Mouse (Mus musculus) ES-Bruce4 (cell line): ENCODE results near the gene Tlk1.

ENCODE experiments used
- CTCF ChIP-seq: IDR thresholded peaks from one replicate; pipeline ENCODE4 v1.8.1; 2011; ENCODE audit warnings: low read depth, low read length
- EP300 ChIP-seq: IDR thresholded peaks from 2 replicates; pipeline ENCODE4 v1.6.1; 2011; ENCODE audit warnings: low read depth, low read length; ENCODE audit not compliant: insufficient read depth
- POLR2A ChIP-seq: IDR thresholded peaks from one replicate; pipeline ENCODE4 v1.8.1; 2011; ENCODE audit warnings: low read length; ENCODE audit not compliant: insufficient read depth

- TF ChIP-seq CTCF (no peak), POLR2A (no peak), EP300 (no peak)
Measured at GRCm38 (mm10) chr2:70742588-70742987, 82.9 kb downstream of the Tlk1 start.
